Mouse (Mus musculus): ENCODE results near the gene Efcab11. TPM values are rescaled to one million over a fixed set of nuclear protein-coding genes. Genes with fewer than 3 reads are reported as not detected.

Efcab11 gene
- polyA plus RNA-seq, 1 experiment from 2014 or later, result 27.3 TPM

DNA sequence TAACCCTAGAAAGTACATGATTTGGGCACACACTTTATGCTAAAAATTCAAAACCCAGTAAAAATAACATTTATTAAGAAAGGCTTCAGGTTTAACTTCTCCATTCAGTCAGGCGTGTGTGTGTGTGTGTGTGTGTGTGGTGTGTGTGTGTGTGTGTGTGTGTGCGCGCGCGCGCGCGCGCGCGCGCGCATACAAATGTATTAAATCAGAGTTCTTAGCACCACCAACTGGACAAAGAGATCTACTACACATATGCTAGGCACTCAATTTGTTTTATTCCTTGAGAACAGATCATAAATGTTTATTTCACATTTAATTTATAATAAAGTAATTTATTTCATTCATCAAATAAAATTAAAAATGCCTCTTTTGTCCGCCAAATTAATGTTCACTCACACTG, 45.5 kb downstream of the Efcab11 start:
- 83% methylated on average over 14 of the region's 14 CpGs for WGBS
- H3K4me3 ChIP-seq (ENCODE audit: low read depth, low read length), result no peak overlapping the region
- DNase-seq (ENCODE audit: low spot score), result peak; percentile 40

GRCm38 (mm10) chr12:99838109-99838508, 46.1 kb downstream of the Efcab11 start:
- Histone ChIP-seq H3K4me3 (ENCODE audit: low read depth, low read length) (no peak overlapping the region), H3K27ac (replicated peaks; ENCODE audit: low read depth, low read length) (no peak overlapping the region), H3K27me3 (ENCODE audit: control insufficient read depth, insufficient read depth, low read length) (no peaks in the 10 kb centered on the region), H3K9ac (replicated peaks; ENCODE audit: low read length) (no peak overlapping the region), H3K4me2 (ENCODE audit: low read depth, low read length) (no peak overlapping the region), H3K9me3 (replicated peaks; ENCODE audit: control insufficient read depth, low read length) (no peaks in the 10 kb centered on the region), H3K4me1 (ENCODE audit: control insufficient read depth, insufficient read depth, low read length) (no peaks in the 10 kb centered on the region), H3K36me3 (replicated peaks; ENCODE audit: control insufficient read depth, insufficient read depth, low read depth, low read length) (no peaks in the 10 kb centered on the region)
- ATAC-seq (replicated peaks; ENCODE audit: insufficient number of reproducible peaks, low FRiP score, low TSS enrichment, low read depth) (no peak), DNase-seq (ENCODE audit: low spot score) (no peak)
- WGBS, result 79% methylated on average over 11 of the region's 11 CpGs

More for the DNA sequence above, 45.5 kb downstream of the Efcab11 start:
- Histone ChIP-seq H3K9me3 (replicated peaks; ENCODE audit: control insufficient read depth, low read length) (no peaks in the 10 kb centered on the region), H3K4me2 (ENCODE audit: low read depth, low read length) (no peak overlapping the region), H3K4me1 (ENCODE audit: control insufficient read depth, insufficient read depth, low read length) (no peaks in the 10 kb centered on the region), H3K27ac (replicated peaks; ENCODE audit: low read depth, low read length) (no peak overlapping the region), H3K36me3 (replicated peaks; ENCODE audit: control insufficient read depth, insufficient read depth, low read depth, low read length) (no peaks in the 10 kb centered on the region), H3K27me3 (ENCODE audit: control insufficient read depth, insufficient read depth, low read length) (no peaks in the 10 kb centered on the region), H3K9ac (replicated peaks; ENCODE audit: low read length) (no peak overlapping the region)
- ATAC-seq (replicated peaks; ENCODE audit: insufficient number of reproducible peaks, low FRiP score, low TSS enrichment, low read depth), result no peak

DNA sequence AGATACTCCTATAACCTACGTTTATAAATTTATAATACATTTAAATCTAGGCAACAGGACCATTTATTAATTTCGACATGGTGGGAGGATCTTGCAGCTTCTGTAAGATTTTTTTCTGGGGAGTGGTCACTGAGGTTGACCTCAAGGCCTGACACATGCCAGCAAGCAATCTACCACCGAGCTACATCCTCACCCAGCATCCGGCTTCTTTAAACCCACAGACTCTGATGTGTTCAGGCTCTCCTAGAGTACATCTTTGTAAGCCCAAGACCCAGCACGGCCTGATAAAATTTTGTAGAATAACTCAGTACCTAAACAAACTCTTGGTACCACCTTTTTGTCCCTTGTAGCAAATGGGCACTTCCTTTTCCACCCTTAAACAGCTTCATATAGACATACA, 46.7 kb downstream of the Efcab11 start:
- Histone ChIP-seq H3K9me3 (replicated peaks; ENCODE audit: control insufficient read depth, low read length) (no peaks in the 10 kb centered on the region), H3K36me3 (replicated peaks; ENCODE audit: control insufficient read depth, insufficient read depth, low read depth, low read length) (no peaks in the 10 kb centered on the region), H3K27me3 (ENCODE audit: control insufficient read depth, insufficient read depth, low read length) (no peaks in the 10 kb centered on the region), H3K9ac (replicated peaks; ENCODE audit: low read length) (no peak overlapping the region), H3K4me3 (ENCODE audit: low read depth, low read length) (no peak overlapping the region), H3K27ac (replicated peaks; ENCODE audit: low read depth, low read length) (no peak overlapping the region), H3K4me1 (ENCODE audit: control insufficient read depth, insufficient read depth, low read length) (no peaks in the 10 kb centered on the region), H3K4me2 (ENCODE audit: low read depth, low read length) (no peak overlapping the region)
- DNase-seq (ENCODE audit: low spot score), result no peak
- WGBS, result 89% methylated on average over 5 of the region's 5 CpGs
- ATAC-seq (replicated peaks; ENCODE audit: insufficient number of reproducible peaks, low FRiP score, low TSS enrichment, low read depth), result no peak

- Histone ChIP-seq H3K9ac (replicated peaks; ENCODE audit: low read length) (no peak overlapping the region), H3K36me3 (replicated peaks; ENCODE audit: control insufficient read depth, insufficient read depth, low read depth, low read length) (no peaks in the 10 kb centered on the region), H3K9me3 (replicated peaks; ENCODE audit: control insufficient read depth, low read length) (no peaks in the 10 kb centered on the region), H3K27ac (replicated peaks; ENCODE audit: low read depth, low read length) (no peak overlapping the region), H3K4me3 (ENCODE audit: low read depth, low read length) (no peak overlapping the region), H3K27me3 (ENCODE audit: control insufficient read depth, insufficient read depth, low read length) (no peaks in the 10 kb centered on the region), H3K4me2 (ENCODE audit: low read depth, low read length) (no peak overlapping the region), H3K4me1 (ENCODE audit: control insufficient read depth, insufficient read depth, low read length) (no peaks in the 10 kb centered on the region)
- DNase-seq (ENCODE audit: low spot score) (peak; percentile 61), ATAC-seq (replicated peaks; ENCODE audit: insufficient number of reproducible peaks, low FRiP score, low TSS enrichment, low read depth) (no peak)
- WGBS, result 84% methylated on average over 20 of the region's 20 CpGs
These were observed 47.7 kb downstream of the Efcab11 start for GRCm38 (mm10) chr12:99836404-99837131.

GRCm38 (mm10) chr12:99833476-99833875, 50.8 kb downstream of the Efcab11 start:
- no peak for DNase-seq (ENCODE audit: low spot score)
- H3K9ac ChIP-seq (replicated peaks; ENCODE audit: low read length), result no peak overlapping the region
- H3K4me1 ChIP-seq (ENCODE audit: control insufficient read depth, insufficient read depth, low read length), result no peaks in the 10 kb centered on the region
- H3K27me3 ChIP-seq (ENCODE audit: control insufficient read depth, insufficient read depth, low read length), result no peaks in the 10 kb centered on the region
- no peak overlapping the region for H3K4me3 ChIP-seq (ENCODE audit: low read depth, low read length)
- H3K36me3 ChIP-seq (replicated peaks; ENCODE audit: control insufficient read depth, insufficient read depth, low read depth, low read length), result no peaks in the 10 kb centered on the region
- 95% methylated on average over 1 of the region's 1 CpGs for WGBS
- no peak for ATAC-seq (replicated peaks; ENCODE audit: insufficient number of reproducible peaks, low FRiP score, low TSS enrichment, low read depth)
- H3K4me2 ChIP-seq (ENCODE audit: low read depth, low read length), result no peak overlapping the region
- H3K27ac ChIP-seq (replicated peaks; ENCODE audit: low read depth, low read length), result no peak overlapping the region
- no peaks in the 10 kb centered on the region for H3K9me3 ChIP-seq (replicated peaks; ENCODE audit: control insufficient read depth, low read length)

GRCm38 (mm10) chr12:99822591-99822990, 61.6 kb downstream of the Efcab11 start:
- 92% methylated on average over 4 of the region's 4 CpGs for WGBS
- no peak overlapping the region for H3K27ac ChIP-seq (replicated peaks; ENCODE audit: low read depth, low read length)
- H3K4me1 ChIP-seq (ENCODE audit: control insufficient read depth, insufficient read depth, low read length), result no peaks in the 10 kb centered on the region

DNA sequence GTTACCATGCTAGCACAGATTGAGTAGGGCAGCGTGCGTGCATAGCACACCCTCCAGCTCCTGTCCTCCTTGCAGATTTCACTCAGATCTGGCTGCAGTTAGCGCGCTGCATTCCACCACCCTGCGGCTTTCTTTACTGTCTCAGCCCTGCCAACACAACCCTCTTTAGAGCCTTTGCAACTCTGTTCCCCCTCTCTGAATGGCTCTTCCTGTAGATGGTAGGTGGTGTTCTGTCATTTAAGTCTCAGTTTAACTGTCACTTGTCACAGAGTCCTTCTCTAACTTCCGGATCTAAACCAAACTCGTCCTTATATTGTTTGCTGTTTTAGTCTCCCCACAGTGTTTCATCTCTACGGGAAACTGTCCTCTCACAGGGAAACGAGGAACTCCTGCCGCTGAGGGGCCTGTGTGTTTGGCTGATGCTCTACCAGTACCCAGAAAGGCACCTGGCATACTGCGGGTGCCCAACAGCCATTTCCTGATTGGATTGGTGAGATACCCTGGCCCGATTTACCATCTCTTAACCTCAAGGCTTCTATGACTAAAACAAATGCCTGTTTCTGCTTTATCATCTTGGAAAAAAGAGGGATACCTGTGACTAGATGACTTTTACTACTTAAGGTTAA, 62.8 kb downstream of the Efcab11 start:
- 76% methylated on average over 12 of the region's 12 CpGs for whole genome bisulfite sequencing
- no peak overlapping the region for H3K4me2 ChIP-seq (ENCODE audit: low read depth, low read length)
- H3K4me1 ChIP-seq (ENCODE audit: control insufficient read depth, insufficient read depth, low read length), result no peaks in the 10 kb centered on the region
- H3K4me3 ChIP-seq (ENCODE audit: low read depth, low read length), result no peak overlapping the region
- H3K27ac ChIP-seq (replicated peaks; ENCODE audit: low read depth, low read length), result no peak overlapping the region
- no peaks in the 10 kb centered on the region for H3K36me3 ChIP-seq (replicated peaks; ENCODE audit: control insufficient read depth, insufficient read depth, low read depth, low read length)
- no peaks in the 10 kb centered on the region for H3K9me3 ChIP-seq (replicated peaks; ENCODE audit: control insufficient read depth, low read length)
- no peaks in the 10 kb centered on the region for H3K27me3 ChIP-seq (ENCODE audit: control insufficient read depth, insufficient read depth, low read length)
- H3K9ac ChIP-seq (replicated peaks; ENCODE audit: low read length), result no peak overlapping the region
- DNase-seq (ENCODE audit: low spot score) (no peak), ATAC-seq (replicated peaks; ENCODE audit: insufficient number of reproducible peaks, low FRiP score, low TSS enrichment, low read depth) (no peak)

More at GRCm38 (mm10) chr12:99822591-99822990, 61.6 kb downstream of the Efcab11 start:
- H3K9ac ChIP-seq (replicated peaks; ENCODE audit: low read length), result no peak overlapping the region
- no peaks in the 10 kb centered on the region for H3K27me3 ChIP-seq (ENCODE audit: control insufficient read depth, insufficient read depth, low read length)
- DNase-seq (ENCODE audit: low spot score) (no peak), ATAC-seq (replicated peaks; ENCODE audit: insufficient number of reproducible peaks, low FRiP score, low TSS enrichment, low read depth) (no peak)
- no peaks in the 10 kb centered on the region for H3K36me3 ChIP-seq (replicated peaks; ENCODE audit: control insufficient read depth, insufficient read depth, low read depth, low read length)
- no peaks in the 10 kb centered on the region for H3K9me3 ChIP-seq (replicated peaks; ENCODE audit: control insufficient read depth, low read length)
- no peak overlapping the region for H3K4me2 ChIP-seq (ENCODE audit: low read depth, low read length)
- H3K4me3 ChIP-seq (ENCODE audit: low read depth, low read length), result no peak overlapping the region

- no peak overlapping the region for H3K4me3 ChIP-seq (ENCODE audit: low read depth, low read length)
- H3K27me3 ChIP-seq (ENCODE audit: control insufficient read depth, insufficient read depth, low read length), result no peaks in the 10 kb centered on the region
- no peaks in the 10 kb centered on the region for H3K4me1 ChIP-seq (ENCODE audit: control insufficient read depth, insufficient read depth, low read length)
- no peak overlapping the region for H3K27ac ChIP-seq (replicated peaks; ENCODE audit: low read depth, low read length)
- H3K36me3 ChIP-seq (replicated peaks; ENCODE audit: control insufficient read depth, insufficient read depth, low read depth, low read length), result no peaks in the 10 kb centered on the region
- no peaks in the 10 kb centered on the region for H3K9me3 ChIP-seq (replicated peaks; ENCODE audit: control insufficient read depth, low read length)
- ATAC-seq (replicated peaks; ENCODE audit: insufficient number of reproducible peaks, low FRiP score, low TSS enrichment, low read depth), result no peak
- no peak overlapping the region for H3K4me2 ChIP-seq (ENCODE audit: low read depth, low read length)
- WGBS, result 48% methylated on average over 4 of the region's 4 CpGs
- DNase-seq (ENCODE audit: low spot score), result peak; percentile 12
- H3K9ac ChIP-seq (replicated peaks; ENCODE audit: low read length), result no peak overlapping the region
These were observed 64.9 kb downstream of the Efcab11 start for GRCm38 (mm10) chr12:99819186-99819974.
